9 mouse cellular contexts compared by ENCODE assay signal in the genomic region with DNA sequence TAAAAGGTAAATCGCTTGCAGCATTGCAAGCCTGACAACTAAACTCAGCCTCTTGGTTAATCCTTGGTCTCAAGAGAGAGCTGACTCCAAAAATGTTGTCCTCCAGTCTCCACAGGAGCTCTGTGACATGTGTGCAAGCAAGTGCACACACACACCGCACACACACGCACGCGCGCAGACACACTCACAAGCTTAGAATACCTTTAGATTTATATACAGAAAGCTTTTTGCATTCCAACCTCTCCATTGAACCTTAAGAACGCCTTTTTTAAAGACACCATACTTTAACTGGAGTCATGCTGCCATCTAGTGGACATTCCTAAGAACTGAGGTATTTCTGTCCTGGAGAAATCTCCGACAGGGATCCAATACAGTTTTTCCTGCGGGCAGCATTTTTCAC.
DNase-seq lines count a peak whose midpoint lies in the region; ATAC-seq and TF ChIP-seq lines count a peak whose summit lies in the region.
"Had no signal": no experiment of that assay in that cellular context is flagged by ENCODE, and none has a peak within 500 bp of the region (broad histone marks: within the 10 kb centered on the region; RNA-seq: fewer than 3 reads in every experiment).

No protein-coding gene starts in this region.

- WGBS in heart, adult 2 months = 18% methylated on average over 9 of the region's 9 CpGs
- WGBS in kidney, embryonic 14.5 days = 14% methylated on average over 9 of the region's 9 CpGs
- WGBS in limb, embryonic 13.5 days = 15% methylated on average over 9 of the region's 9 CpGs
- 19% methylated on average over 9 of the region's 9 CpGs for WGBS in neural tube, embryonic 15.5 days

- H3K4me1 ChIP-seq in MEL (ENCODE audit: control insufficient read depth in 1 of 2, insufficient read depth in 2 of 2, low read length in 2 of 2) = no peaks in the 10 kb centered on the region
- H3K4me1 ChIP-seq in heart, adult 2 months (ENCODE audit: control insufficient read depth, insufficient read depth, low read length) = no peaks in the 10 kb centered on the region
- no peaks in the 10 kb centered on the region for H3K4me1 ChIP-seq in kidney, embryonic 14.5 days (ENCODE audit: control insufficient read depth, insufficient read depth, low read length)
- peaks cover 7% of the 10 kb centered on the region; the same call in 1 of the 2 replicates for H3K4me1 ChIP-seq in limb, embryonic 13.5 days
- peaks cover 9% of the 10 kb centered on the region; the same call in 1 of the 2 replicates for H3K4me1 ChIP-seq in neural tube, embryonic 15.5 days
- H3K4me1 ChIP-seq: liver, embryonic 13.5 days had no signal

- no peak for TF ChIP-seq POLR2A in MEL (IDR thresholded peaks at IDR 0.05; ENCODE audit: control insufficient read depth in 1 of 2, insufficient read depth in 1 of 2, low read depth in 1 of 2, low read length in 2 of 2, poor library complexity in 1 of 2)
- TF ChIP-seq POLR2A in heart, adult 2 months (IDR thresholded peaks at IDR 0.05; ENCODE audit: insufficient read depth, low read depth, low read length) = no peak

- DNase-seq in 3134 (ENCODE audit: extremely low read depth, insufficient read length, low spot score) (peak; percentile 17), MEL (ENCODE audit: low read depth, low spot score) (peak; percentile 38)
- no peak for DNase-seq in heart, adult 2 months
- DNase-seq in urinary bladder, postnatal 25 days (ENCODE audit: low spot score) = no peak
- DNase-seq: liver, embryonic 13.5 days had no signal

- TF ChIP-seq EP300 in MEL (IDR thresholded peaks at IDR 0.05; ENCODE audit: low read depth in 1 of 2, low read length in 2 of 2) = no peak
- TF ChIP-seq EP300 in heart, adult 2 months (IDR thresholded peaks at IDR 0.05; ENCODE audit: insufficient read depth, low read depth, low read length) = no peak

- H3K27ac ChIP-seq in MEL (ENCODE audit: control insufficient read depth, low read depth, low read length) = no peak overlapping the region
- no peak overlapping the region for H3K27ac ChIP-seq in heart, adult 2 months
- no peak overlapping the region for H3K27ac ChIP-seq in kidney, embryonic 14.5 days (ENCODE audit: low read depth, low read length)
- no peak overlapping the region for H3K27ac ChIP-seq in limb, embryonic 13.5 days
- no peak overlapping the region for H3K27ac ChIP-seq in neural tube, embryonic 15.5 days (replicated peaks)
- H3K27ac ChIP-seq: liver, embryonic 13.5 days had no signal

- H3K79me2 ChIP-seq in MEL (ENCODE audit: control insufficient read depth, insufficient read depth, low read length, poor library complexity) = no peaks in the 10 kb centered on the region
- no peaks in the 10 kb centered on the region for H3K79me2 ChIP-seq in heart, adult 2 months (replicated peaks; ENCODE audit: control insufficient read depth, insufficient read depth, low read length)

- peak; percentile 75 for TF ChIP-seq RAD21 in MEL (IDR thresholded peaks at IDR 0.05; ENCODE audit: low read depth, low read length)

- no peaks in the 10 kb centered on the region for H3K36me3 ChIP-seq in MEL (ENCODE audit: control insufficient read depth in 1 of 2, insufficient read depth in 2 of 2, low read length in 2 of 2)
- H3K36me3 ChIP-seq in heart, adult 2 months (ENCODE audit: control insufficient read depth, insufficient read depth, low read length) = no peaks in the 10 kb centered on the region
- H3K36me3 ChIP-seq in kidney, embryonic 14.5 days (ENCODE audit: control insufficient read depth, insufficient read depth, low read length) = no peaks in the 10 kb centered on the region
- no peaks in the 10 kb centered on the region for H3K36me3 ChIP-seq in limb, embryonic 13.5 days
- H3K36me3 ChIP-seq in neural tube, embryonic 15.5 days = no peaks in the 10 kb centered on the region
- H3K36me3 ChIP-seq: liver, embryonic 13.5 days had no signal

- H3K9me3 ChIP-seq in MEL (replicated peaks; ENCODE audit: insufficient read depth, low read length) = no peaks in the 10 kb centered on the region
- H3K9me3 ChIP-seq in kidney, embryonic 14.5 days (ENCODE audit: control insufficient read depth, low read length) = no peaks in the 10 kb centered on the region
- no peaks in the 10 kb centered on the region for H3K9me3 ChIP-seq in limb, embryonic 13.5 days
- H3K9me3 ChIP-seq in neural tube, embryonic 15.5 days (replicated peaks) = no peaks in the 10 kb centered on the region
- H3K9me3 ChIP-seq: liver, embryonic 13.5 days had no signal

- peak; percentile 93 for ATAC-seq in common myeloid progenitor, adult 5-6 weeks (replicated peaks; ENCODE audit: low read depth, poor library complexity, severe bottlenecking)
- ATAC-seq in kidney, embryonic 14.5 days (ENCODE audit: low FRiP score, low TSS enrichment) = peak; percentile 33; the same call in 1 of the 2 replicates
- ATAC-seq in limb, embryonic 13.5 days (ENCODE audit: low FRiP score, low read depth) = peak; percentile 77; the same call in 1 of the 2 replicates
- peak; percentile 65; the same call in 1 of the 2 replicates for ATAC-seq in neural tube, embryonic 15.5 days (ENCODE audit: low FRiP score)

- intact Hi-C loops in heart, adult 2 months (cut with DNase I) = loop anchor here (10.0 kb wide), 1 partner anchor 307 kb away; no protein-coding TSS in a partner anchor

- H3K4me2 ChIP-seq in kidney, embryonic 14.5 days (replicated peaks; ENCODE audit: low read depth, low read length) = no peak overlapping the region
- peak overlapping the region; percentile 43 for H3K4me2 ChIP-seq in limb, embryonic 13.5 days (replicated peaks)
- peak overlapping the region; percentile 52 for H3K4me2 ChIP-seq in neural tube, embryonic 15.5 days
- H3K4me2 ChIP-seq: liver, embryonic 13.5 days had no signal

- H3K4me3 ChIP-seq in MEL (ENCODE audit: control insufficient read depth in 1 of 2, insufficient read depth in 1 of 2, low read depth in 2 of 2, low read length in 2 of 2) = no peak overlapping the region
- H3K4me3 ChIP-seq in heart, adult 2 months = no peak overlapping the region
- no peak overlapping the region for H3K4me3 ChIP-seq in kidney, embryonic 14.5 days (ENCODE audit: low read length)
- H3K4me3 ChIP-seq in limb, embryonic 13.5 days = no peak overlapping the region
- H3K4me3 ChIP-seq in neural tube, embryonic 15.5 days (replicated peaks) = peak overlapping the region; percentile 18; the same call in 1 of the 2 replicates
- H3K4me3 ChIP-seq: liver, embryonic 13.5 days had no signal

- peak in 2 of 3 experiments; percentile 33 to 65; a peak in 4 of 6 replicates for TF ChIP-seq CTCF in MEL (IDR thresholded peaks at IDR 0.05 in 2 of 3, conservative IDR thresholded peaks at IDR 0.05 in 1 of 3; ENCODE audit: control insufficient read depth in 1 of 3, insufficient read depth in 1 of 3, low read depth in 2 of 3, low read length in 3 of 3, poor library complexity in 1 of 3, severe bottlenecking in 1 of 3)
- peak; percentile 86 for TF ChIP-seq CTCF in heart, adult 2 months (IDR thresholded peaks at IDR 0.05)

- no peak overlapping the region for H3K9ac ChIP-seq in MEL (ENCODE audit: control insufficient read depth, low read depth, low read length, poor library complexity, severe bottlenecking)
- H3K9ac ChIP-seq in heart, adult 2 months (ENCODE audit: low read depth, low read length) = no peak overlapping the region
- no peak overlapping the region for H3K9ac ChIP-seq in kidney, embryonic 14.5 days (ENCODE audit: low read depth, low read length)
- no peak overlapping the region for H3K9ac ChIP-seq in limb, embryonic 13.5 days
- peak overlapping the region; percentile 36; the same call in 1 of the 2 replicates for H3K9ac ChIP-seq in neural tube, embryonic 15.5 days (replicated peaks)
- H3K9ac ChIP-seq: liver, embryonic 13.5 days had no signal

- H3K27me3 ChIP-seq in MEL (ENCODE audit: control insufficient read depth in 1 of 2, insufficient read depth in 2 of 2, low read length in 2 of 2) = no peaks in the 10 kb centered on the region
- no peaks in the 10 kb centered on the region for H3K27me3 ChIP-seq in heart, adult 2 months (ENCODE audit: control insufficient read depth, insufficient read depth, low read length)
- no peaks in the 10 kb centered on the region for H3K27me3 ChIP-seq in kidney, embryonic 14.5 days (ENCODE audit: control insufficient read depth, insufficient read depth, low read length)
- peaks cover 15% of the 10 kb centered on the region; the same call in 1 of the 2 replicates for H3K27me3 ChIP-seq in limb, embryonic 13.5 days
- H3K27me3 ChIP-seq in neural tube, embryonic 15.5 days (replicated peaks) = no peaks in the 10 kb centered on the region
- H3K27me3 ChIP-seq: liver, embryonic 13.5 days had no signal

TF ChIP-seq in MEL, 35 proteins besides CTCF, POLR2A, EP300 and RAD21:
- TF ChIP-seq SMC3 (IDR thresholded peaks at IDR 0.05; ENCODE audit: low read depth, low read length) (peak; percentile 55), MEF2A (IDR thresholded peaks at IDR 0.05; ENCODE audit: extremely low read depth, insufficient replicate concordance, low read depth, low read length, poor library complexity, severe bottlenecking) (no peak)

Comparison
In these comparisons a context has a peak if more than half of its experiments do, and no peak if none do; other contexts are left out.
1. DNase-seq: peak in 3134 (single experiment) and MEL (single experiment); none in heart, adult 2 months (0 of 2) and urinary bladder, postnatal 25 days (single experiment).
2. ATAC-seq: peak in every context shown above with its lines; median percentile 93 in common myeloid progenitor, adult 5-6 weeks; 77 in limb, embryonic 13.5 days; 65 in neural tube, embryonic 15.5 days; 33 in kidney, embryonic 14.5 days.